Mouse (Mus musculus): ENCODE measurements around the gene Hdgfl1.

The Hdgfl1 gene

GRCm38 (mm10) chr13:26769955-26770354 lies at the start of gene Hdgfl1:
Hdgfl1 (minus strand) TSS chr13:26770165.
- no peak for DNase-seq

- DNase-seq: no peak
Observed at GRCm38 (mm10) chr13:26795460-26795859, 25.5 kb upstream of the Hdgfl1 start.

DNA sequence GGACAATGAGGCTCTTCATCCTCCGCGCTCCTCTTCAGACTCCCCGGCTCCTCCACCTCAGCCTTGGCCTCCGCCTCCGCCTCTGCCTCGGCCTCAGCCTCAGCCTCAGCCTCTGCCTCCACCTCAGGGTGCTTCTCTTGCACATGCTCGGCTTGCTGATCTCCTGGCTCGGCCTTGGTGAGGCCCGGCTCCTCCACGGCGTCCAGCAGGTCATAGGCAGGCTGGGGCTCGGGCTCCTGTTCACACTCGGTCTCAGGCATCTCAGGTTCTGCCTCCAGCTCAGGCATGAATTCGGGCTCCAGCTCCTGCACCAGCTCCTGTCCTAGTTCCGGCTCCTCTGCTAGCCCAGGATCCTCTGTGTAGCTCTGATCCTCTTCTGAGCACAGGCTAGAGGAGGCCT lies 541 bp downstream of the Hdgfl1 start:
- no peak for DNase-seq

DNA sequence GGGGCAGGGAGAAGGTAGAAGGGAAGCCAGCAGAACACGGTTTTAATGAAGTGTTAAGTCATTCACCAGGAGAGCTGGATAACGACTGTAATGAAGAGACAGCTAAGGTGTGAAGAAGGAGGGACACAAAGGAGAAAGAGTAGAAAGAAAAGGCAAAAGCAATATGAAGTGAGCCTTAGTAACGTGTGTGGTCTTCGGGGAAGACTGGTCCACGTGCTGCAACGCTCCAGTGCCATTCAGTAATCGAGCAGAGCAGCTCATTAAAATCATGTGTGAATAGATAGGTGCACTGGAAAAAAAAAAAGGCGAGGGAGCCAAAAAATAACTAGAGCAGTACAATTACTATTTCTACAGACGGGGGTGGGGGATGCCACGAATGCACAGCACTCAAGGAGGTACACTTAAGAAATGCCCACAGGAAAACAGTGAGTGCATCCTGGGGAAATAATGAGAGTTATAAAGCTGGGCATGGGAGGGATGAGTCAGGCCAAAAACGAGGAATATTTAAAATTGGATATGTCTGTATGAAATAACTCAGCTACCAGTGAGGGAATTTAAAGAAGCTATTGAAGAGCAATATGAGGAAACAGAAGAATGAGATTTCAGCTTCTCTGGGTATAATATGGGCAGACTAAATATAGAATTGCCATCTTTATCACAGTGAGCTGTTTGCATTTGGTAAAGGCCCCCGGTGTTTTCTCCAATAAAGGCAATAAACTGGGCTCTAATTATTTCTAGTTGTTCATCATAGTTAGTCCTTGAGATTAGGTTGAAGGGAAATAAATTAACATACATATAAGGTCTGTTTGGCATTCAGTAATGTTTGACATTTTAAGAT lies 7.8 kb downstream of the Hdgfl1 start:
- DNase-seq: no peak

DNA sequence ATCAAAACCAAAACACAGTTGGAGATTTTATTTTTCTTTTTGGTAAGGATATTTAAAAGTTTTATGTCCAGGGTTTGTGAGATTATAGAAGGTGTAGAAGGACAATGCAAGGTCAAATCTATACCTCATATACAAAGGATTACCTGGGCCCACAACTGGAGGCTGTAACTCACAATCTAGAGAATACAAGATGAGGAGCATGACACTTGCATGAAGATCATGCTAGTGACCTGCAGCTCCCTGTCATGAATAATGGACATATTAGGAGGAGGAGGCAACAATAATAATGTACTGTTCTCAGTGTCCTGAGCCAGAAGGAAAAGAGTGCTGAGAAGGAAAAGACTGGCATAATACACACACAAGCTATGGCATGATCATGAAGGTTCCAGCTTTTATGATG lies 17.1 kb downstream of the Hdgfl1 start:
- DNase-seq: no peak

- no peak for DNase-seq
Observed at GRCm38 (mm10) chr13:26752414-26752813, 17.6 kb downstream of the Hdgfl1 start.

DNA sequence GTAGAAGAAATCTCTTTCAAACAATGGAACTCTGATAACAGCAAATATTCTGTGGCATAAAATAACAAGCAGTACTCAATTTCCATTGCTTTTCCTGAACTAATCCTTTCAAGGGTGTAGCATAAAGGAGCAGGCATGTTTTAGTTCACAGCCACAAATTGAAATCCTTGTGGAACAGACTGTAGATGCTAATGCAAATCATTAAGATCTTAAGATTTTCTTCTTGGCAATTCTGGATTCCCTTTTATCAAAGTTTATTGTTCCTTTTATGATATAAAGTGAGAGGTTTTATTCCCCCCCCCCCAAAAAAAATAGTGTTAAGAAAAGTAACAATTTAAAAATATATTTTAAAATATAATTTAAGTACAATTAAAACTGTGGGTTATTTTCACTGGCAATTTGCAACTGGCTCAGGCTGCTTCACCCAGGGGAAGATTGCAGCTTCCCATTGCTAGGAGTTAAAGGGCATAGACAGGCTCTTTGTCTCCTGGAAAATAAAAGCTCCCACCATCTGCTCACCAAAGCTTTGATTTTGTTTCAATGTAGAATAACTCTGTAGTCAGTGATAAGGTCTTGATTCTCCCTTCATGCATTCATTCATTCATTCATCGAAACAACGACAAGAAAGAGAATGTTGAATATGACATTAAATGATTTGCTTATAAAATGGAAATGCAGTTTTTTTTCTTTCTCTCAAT lies 24.1 kb downstream of the Hdgfl1 start:
- no peak for DNase-seq

- no peak for DNase-seq
Observed at GRCm38 (mm10) chr13:26745059-26745759, 24.8 kb downstream of the Hdgfl1 start.

DNA sequence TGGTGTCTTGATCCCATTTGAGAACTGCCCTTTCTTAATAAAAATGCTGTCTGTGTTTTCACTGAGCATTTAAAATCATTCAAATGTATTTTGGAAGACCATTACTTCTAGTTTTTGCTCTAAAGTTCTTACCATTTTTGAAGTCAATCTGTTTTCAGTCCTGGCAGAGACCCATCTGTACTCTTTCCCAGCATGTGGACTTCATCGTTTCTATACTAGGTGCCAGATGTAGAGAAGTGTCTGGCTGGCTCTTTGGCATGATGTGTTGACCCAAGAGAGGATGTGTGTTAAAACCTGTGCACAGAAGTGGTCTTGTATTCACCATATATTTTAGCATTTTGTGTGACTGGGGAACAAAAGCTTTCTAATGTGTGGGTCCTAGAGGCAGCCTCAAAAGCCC lies 25.9 kb downstream of the Hdgfl1 start:
- no peak for DNase-seq

GRCm38 (mm10) chr13:26734981-26735380 lies 35.0 kb downstream of the Hdgfl1 start:
- DNase-seq: no peak

DNA sequence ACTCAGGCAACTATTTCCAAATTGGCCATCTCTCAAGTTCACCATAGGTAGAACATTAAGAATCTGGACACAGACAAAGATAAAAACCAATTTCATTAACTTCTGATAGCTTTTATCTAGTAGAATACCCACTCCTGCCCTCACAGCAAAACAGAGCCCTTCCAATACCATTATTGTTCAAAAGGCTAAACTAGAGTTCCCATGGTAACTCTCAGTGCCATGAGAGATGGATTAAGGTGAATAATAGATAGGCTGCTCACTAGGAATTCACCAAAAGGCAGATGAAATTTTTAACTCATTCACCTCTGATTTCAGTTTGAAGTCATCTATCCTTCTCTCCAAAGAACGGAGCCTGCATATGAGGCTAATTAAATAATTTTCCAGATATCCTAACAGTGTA lies 45.7 kb downstream of the Hdgfl1 start:
- DNase-seq: no peak

DNA sequence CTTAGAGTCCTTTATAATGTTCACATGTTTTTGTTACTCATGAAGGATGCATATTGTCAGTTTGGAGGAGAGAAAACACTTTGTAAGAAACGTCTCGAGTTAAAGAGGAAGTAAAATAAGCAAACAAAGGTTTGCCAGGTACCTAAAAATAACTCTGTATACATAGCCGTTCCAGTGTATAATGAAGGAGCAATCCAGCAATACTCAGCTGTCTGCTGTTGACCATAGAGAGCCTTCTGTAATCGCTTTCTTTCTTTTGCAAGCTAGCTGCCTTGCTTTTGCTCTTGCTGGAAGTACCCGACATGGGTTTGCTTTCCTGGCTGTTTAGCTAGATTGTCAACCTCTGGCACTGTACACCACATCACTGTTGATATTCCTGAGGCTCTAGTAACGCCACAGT lies 48.6 kb downstream of the Hdgfl1 start:
- no peak for DNase-seq

- DNase-seq: no peak
Observed at GRCm38 (mm10) chr13:26720917-26721316, 49.0 kb downstream of the Hdgfl1 start.

DNA sequence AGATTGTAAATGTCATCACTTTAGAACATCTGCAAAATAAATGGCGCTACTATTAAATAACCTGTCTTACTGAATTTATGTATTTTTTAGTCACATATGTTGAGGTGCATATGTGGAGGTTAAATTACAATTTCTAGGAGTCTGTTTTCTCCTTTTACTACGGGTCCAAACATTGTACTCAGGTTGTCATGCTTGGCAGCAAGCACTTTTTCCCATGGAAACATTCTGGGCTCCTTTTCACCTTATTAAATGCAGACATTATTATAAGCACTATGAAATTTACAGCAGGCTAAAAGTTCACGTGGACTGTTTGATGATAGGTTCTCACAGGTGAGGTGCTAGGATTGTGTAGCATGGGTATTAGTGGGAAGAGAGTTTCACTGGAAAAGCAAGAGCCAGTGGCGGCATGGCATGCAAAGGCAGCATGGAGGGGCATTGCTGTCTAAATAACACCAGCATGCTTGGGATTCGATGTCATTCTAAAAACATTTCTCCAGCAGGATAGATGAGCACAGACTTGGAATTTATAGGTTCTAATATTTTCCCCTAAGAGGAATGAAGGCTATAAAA lies 50.7 kb downstream of the Hdgfl1 start:
- DNase-seq: no peak

Measured in thymus, adult 18-20 months (tissue).